Mouse (Mus musculus): ENCODE data around the gene Col25a1. TPM values are rescaled to one million over a fixed set of nuclear protein-coding genes. Genes with fewer than 3 reads are reported as not detected.

The Col25a1 gene
- total RNA-seq, 2 experiments from 2014 or later: 44.9 to 47.0 TPM

- no peak for TF ChIP-seq CTCF (IDR thresholded peaks at IDR 0.05)
- no peak for DNase-seq (ENCODE audit: extremely low spot score in 1 of 2, low spot score in 2 of 2)
- intact Hi-C loops (cut with DNase I): no loop called here
- Histone ChIP-seq H3K4me3 (no peak overlapping the region), H3K27ac (no peak overlapping the region)
Measured at GRCm38 (mm10) chr3:130303597-130303996, 172.3 kb downstream of the Col25a1 start.

- intact Hi-C loops (cut with DNase I): no loop called here
- TF ChIP-seq CTCF (IDR thresholded peaks at IDR 0.05): no peak
- H3K4me3 ChIP-seq: no peak overlapping the region
- no peak for DNase-seq (ENCODE audit: extremely low spot score in 1 of 2, low spot score in 2 of 2)
- no peak overlapping the region for H3K27ac ChIP-seq
Measured at GRCm38 (mm10) chr3:130304827-130305226, 173.5 kb downstream of the Col25a1 start.

GRCm38 (mm10) chr3:130305686-130306085 lies 174.4 kb downstream of the Col25a1 start:
- Histone ChIP-seq H3K4me3 (no peak overlapping the region), H3K27ac (no peak overlapping the region)
- no peak for TF ChIP-seq CTCF (IDR thresholded peaks at IDR 0.05)
- intact Hi-C loops (cut with DNase I): no loop called here
- DNase-seq (ENCODE audit: extremely low spot score in 1 of 2, low spot score in 2 of 2): no peak

GRCm38 (mm10) chr3:130309277-130309676 lies 178.0 kb downstream of the Col25a1 start:
- intact Hi-C loops (cut with DNase I): no loop called here
- Histone ChIP-seq H3K27ac (no peak overlapping the region), H3K4me3 (no peak overlapping the region)
- DNase-seq (ENCODE audit: extremely low spot score in 1 of 2, low spot score in 2 of 2): no peak
- no peak for TF ChIP-seq CTCF (IDR thresholded peaks at IDR 0.05)

- TF ChIP-seq CTCF (IDR thresholded peaks at IDR 0.05): no peak
- Histone ChIP-seq H3K4me3 (no peak overlapping the region), H3K27ac (no peak overlapping the region)
- no peak for DNase-seq (ENCODE audit: extremely low spot score in 1 of 2, low spot score in 2 of 2)
- intact Hi-C loops (cut with DNase I): no loop called here
Measured at GRCm38 (mm10) chr3:130310694-130311305, 179.5 kb downstream of the Col25a1 start.

- Histone ChIP-seq H3K27ac (no peak overlapping the region), H3K4me3 (no peak overlapping the region)
- intact Hi-C loops (cut with DNase I): no loop called here
- no peak for DNase-seq (ENCODE audit: extremely low spot score in 1 of 2, low spot score in 2 of 2)
- TF ChIP-seq CTCF (IDR thresholded peaks at IDR 0.05): no peak
Measured at GRCm38 (mm10) chr3:130313246-130313645, 181.9 kb downstream of the Col25a1 start.

GRCm38 (mm10) chr3:130327039-130328015 lies 196.0 kb downstream of the Col25a1 start:
- H3K4me3 ChIP-seq: no peak overlapping the region
- DNase-seq (ENCODE audit: extremely low spot score in 1 of 2, low spot score in 2 of 2): no peak
- intact Hi-C loops (cut with DNase I): no loop called here

GRCm38 (mm10) chr3:130328909-130329308 lies 197.6 kb downstream of the Col25a1 start:
- intact Hi-C loops (cut with DNase I): no loop called here
- Histone ChIP-seq H3K4me3 (no peak overlapping the region), H3K27ac (no peak overlapping the region)
- no peak for TF ChIP-seq CTCF (IDR thresholded peaks at IDR 0.05)
- DNase-seq (ENCODE audit: extremely low spot score in 1 of 2, low spot score in 2 of 2): no peak

More at GRCm38 (mm10) chr3:130327039-130328015, 196.0 kb downstream of the Col25a1 start:
- TF ChIP-seq CTCF (IDR thresholded peaks at IDR 0.05): no peak
- H3K27ac ChIP-seq: no peak overlapping the region

GRCm38 (mm10) chr3:130329833-130330555 lies 198.7 kb downstream of the Col25a1 start:
- TF ChIP-seq CTCF (IDR thresholded peaks at IDR 0.05): no peak
- intact Hi-C loops (cut with DNase I): no loop called here
- Histone ChIP-seq H3K4me3 (no peak overlapping the region), H3K27ac (no peak overlapping the region)
- no peak for DNase-seq (ENCODE audit: extremely low spot score in 1 of 2, low spot score in 2 of 2)

GRCm38 (mm10) chr3:130330556-130330950 lies 199.3 kb downstream of the Col25a1 start:
- Histone ChIP-seq H3K4me3 (no peak overlapping the region), H3K27ac (no peak overlapping the region)
- DNase-seq (ENCODE audit: extremely low spot score in 1 of 2, low spot score in 2 of 2): no peak
- TF ChIP-seq CTCF (IDR thresholded peaks at IDR 0.05): no peak
- intact Hi-C loops (cut with DNase I): no loop called here

GRCm38 (mm10) chr3:130332347-130332913 lies 201.1 kb downstream of the Col25a1 start:
- Histone ChIP-seq H3K27ac (no peak overlapping the region), H3K4me3 (no peak overlapping the region)
- intact Hi-C loops (cut with DNase I): no loop called here
- TF ChIP-seq CTCF (IDR thresholded peaks at IDR 0.05): no peak
- DNase-seq (ENCODE audit: extremely low spot score in 1 of 2, low spot score in 2 of 2): no peak
